Mouse (Mus musculus) forebrain, embryonic 16.5 days (tissue): ENCODE measurements around the gene Pwp2. TPM values are rescaled to one million over a fixed set of nuclear protein-coding genes. Genes with fewer than 3 reads are reported as not detected.
"Not testable (repeated sequence)": the region's sequence is repeated elsewhere in the genome, so short reads cannot be mapped to it uniquely, and the experiment has no call there.

Experiments
- ATAC-seq: fragments of 200-750 bp; cut with Nextera tagmentation; 2 replicates; pipeline ENCODE4 v1.8.0; 2017; ENCODE audit warnings: mild to moderate bottlenecking, moderate library complexity
- H3K27ac ChIP-seq: fragments of 300-500 bp; sonication (generic); 2 replicates; pipeline ENCODE4 v1.5.1; 2014; ENCODE audit warnings: low read length, control low read depth
- H3K27me3 ChIP-seq: fragments of 300-500 bp; sonication (generic); replicated peaks from 2 replicates; pipeline ENCODE4 v1.6.1; 2014; ENCODE audit warnings: low read length; ENCODE audit not compliant: control insufficient read depth, insufficient read depth
- H3K36me3 ChIP-seq: fragments of 300-500 bp; sonication (generic); 2 replicates; pipeline ENCODE4 v1.6.1; 2014; ENCODE audit not compliant: control insufficient read depth, insufficient read depth
- H3K4me1 ChIP-seq: fragments of 300-500 bp; sonication (generic); replicated peaks from 2 replicates; pipeline ENCODE4 v1.6.1; 2014; ENCODE audit warnings: low read length; ENCODE audit not compliant: control insufficient read depth, insufficient read depth
- H3K4me2 ChIP-seq: fragments of 300-500 bp; sonication (generic); 2 replicates; pipeline ENCODE4 v1.6.1; 2014; ENCODE audit warnings: mild to moderate bottlenecking, low read length, control low read depth
- H3K4me3 ChIP-seq: fragments of 300-500 bp; sonication (generic); replicated peaks from 2 replicates; pipeline ENCODE4 v1.5.1; 2014; ENCODE audit warnings: mild to moderate bottlenecking, low read length, control low read depth
- H3K9ac ChIP-seq: fragments of 300-500 bp; sonication (generic); replicated peaks from 2 replicates; pipeline ENCODE4 v1.6.1; 2014; ENCODE audit warnings: low read depth, low read length, control low read depth
- H3K9me3 ChIP-seq: fragments of 300-500 bp; sonication (generic); 2 replicates; pipeline ENCODE4 v1.6.1; 2016; ENCODE audit warnings: low read length; ENCODE audit not compliant: control insufficient read depth
- WGBS: fragments of 180-500 bp; shearing (Covaris S2); extraction: QIAGEN DNeasy Blood & Tissue Kit; methylation state at CpG from one replicate; pipeline ENCODE4 v1.1.7; 2014; 5-methylcytosine and 5-hydroxymethylcytosine counted together
- polyA plus RNA-seq: library from polyadenylated mRNA; unstranded; fragments of >200 nt; fragmentation: Nextera tagmentation; extraction: Ambion mirVana; gene quantifications from 2 replicates; pipeline ENCODE4 v1.2.1, GENCODE M21; 2015

Gene Pwp2
- polyA plus RNA-seq, 1 experiment from 2014 or later = 24.5 TPM

- ATAC-seq = no peak
- no peaks in the 10 kb centered on the region for H3K9me3 ChIP-seq
- H3K4me3 ChIP-seq = no peak overlapping the region
- no peaks in the 10 kb centered on the region for H3K27me3 ChIP-seq
- H3K9ac ChIP-seq = no peak overlapping the region
- H3K27ac ChIP-seq = no peak overlapping the region
- no peaks in the 10 kb centered on the region for H3K36me3 ChIP-seq
- H3K4me1 ChIP-seq = 0 out of 2 replicates have a peak, but pooled peaks cover 3% of the 10 kb centered on the region
- H3K4me2 ChIP-seq = no peak overlapping the region
- 63% methylated on average over 9 of the region's 9 CpGs for WGBS
These were observed 57.7 kb downstream of the Pwp2 start for GRCm38 (mm10) chr10:78127046-78127870.

GRCm38 (mm10) chr10:78126311-78126710, 58.6 kb downstream of the Pwp2 start:
- Histone ChIP-seq H3K9ac (no peak overlapping the region), H3K27ac (no peak overlapping the region), H3K27me3 (no peaks in the 10 kb centered on the region), H3K4me1 (0 out of 2 replicates have a peak, but pooled peaks cover 3% of the 10 kb centered on the region), H3K36me3 (no peaks in the 10 kb centered on the region), H3K4me2 (no peak overlapping the region), H3K4me3 (no peak overlapping the region), H3K9me3 (no peaks in the 10 kb centered on the region)
- no peak for ATAC-seq
- WGBS = 92% methylated on average over 5 of the region's 5 CpGs

DNA sequence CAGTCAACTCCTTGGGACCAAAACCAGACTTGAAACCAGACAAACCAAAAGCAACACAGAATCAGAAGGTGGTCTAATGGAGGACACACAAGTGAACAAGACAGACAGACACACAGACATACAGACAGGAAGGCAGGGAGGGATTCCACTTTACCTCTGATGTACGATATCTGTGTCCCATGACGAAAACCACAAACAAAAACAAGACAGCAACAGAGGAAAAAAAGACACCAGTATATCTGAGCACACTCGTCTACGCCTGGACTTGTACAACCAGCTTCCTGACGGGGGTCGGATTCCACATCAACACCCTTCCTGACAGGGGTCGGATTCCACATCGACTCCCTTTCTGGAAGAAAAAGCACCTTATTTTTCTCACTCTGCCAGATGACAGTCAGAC, 59.9 kb downstream of the Pwp2 start:
- H3K9me3 ChIP-seq, H3K9ac ChIP-seq, H3K4me3 ChIP-seq, H3K36me3 ChIP-seq, ATAC-seq, H3K27ac ChIP-seq, H3K27me3 ChIP-seq, H3K4me1 ChIP-seq, H3K4me2 ChIP-seq: not testable (repeated sequence)
- WGBS = 86% methylated on average over 8 of the region's 8 CpGs

DNA sequence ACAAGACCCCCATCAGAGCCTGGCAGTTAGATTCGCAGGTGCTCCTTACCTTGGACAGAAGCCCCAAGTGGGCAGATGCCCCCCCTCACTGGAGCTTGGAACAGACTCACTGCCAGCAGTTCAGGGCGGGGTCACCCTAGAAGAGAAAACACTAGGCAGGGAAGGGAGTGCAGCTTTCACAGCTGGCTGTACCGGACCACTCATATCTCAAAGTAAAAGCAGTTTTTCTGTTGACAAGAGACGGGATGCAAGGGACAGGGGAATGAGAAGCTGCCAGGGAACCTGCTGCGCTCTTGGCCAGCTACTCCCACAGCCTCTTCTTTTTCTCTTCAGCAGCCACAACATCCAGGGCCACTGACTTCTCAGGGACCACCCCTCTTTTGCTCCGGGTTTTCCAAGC, 60.8 kb downstream of the Pwp2 start:
- 75% methylated on average over 6 of the region's 6 CpGs for WGBS
- ATAC-seq = not testable (repeated sequence)

More for the DNA sequence above, 60.8 kb downstream of the Pwp2 start:
- H3K4me2 ChIP-seq, H3K27ac ChIP-seq, H3K9me3 ChIP-seq, H3K4me3 ChIP-seq, H3K27me3 ChIP-seq, H3K9ac ChIP-seq, H3K36me3 ChIP-seq, H3K4me1 ChIP-seq: not testable (repeated sequence)

Other genes with a start within 250 kb of the Pwp2 start
- gene Trpm2, start 214.6 kb downstream of the Pwp2 start, polyA plus RNA-seq = 3.0 and 5.0 TPM in 2 replicates
- gene 1810043G02Rik, start 206.6 kb downstream of the Pwp2 start, polyA plus RNA-seq = 33.7 and 36.0 TPM in 2 replicates
- 109 and 117 TPM in 2 replicates for gene Pfkl, start 175.1 kb downstream of the Pwp2 start, polyA plus RNA-seq
- not detected in 2 replicates for gene Dnmt3l, start 143.2 kb downstream of the Pwp2 start, polyA plus RNA-seq
- 0.34 TPM in 1 of 2 replicates, not detected in the other for gene Aire, start 141.5 kb downstream of the Pwp2 start, polyA plus RNA-seq
- gene Icosl, start 115.8 kb downstream of the Pwp2 start, polyA plus RNA-seq = 0.38 and 0.82 TPM in 2 replicates
- 22.9 and 29.4 TPM in 2 replicates for gene D10Jhu81e, start 15.4 kb downstream of the Pwp2 start, polyA plus RNA-seq
- gene Trappc10, start 59.5 kb upstream of the Pwp2 start, polyA plus RNA-seq = 21.6 and 22.8 TPM in 2 replicates
- 71.2 and 78.2 TPM in 2 replicates for gene Agpat3, start 167.3 kb upstream of the Pwp2 start, polyA plus RNA-seq
- gene Rrp1, start 227.9 kb upstream of the Pwp2 start, polyA plus RNA-seq = 436 and 438 TPM in 2 replicates
- gene Cstb, start 240.5 kb upstream of the Pwp2 start, polyA plus RNA-seq = 96.6 and 117 TPM in 2 replicates